Mouse (Mus musculus) heart, embryonic 11.5 days (tissue): ENCODE data around the gene Kcnip1. TPM values are rescaled to one million over a fixed set of nuclear protein-coding genes. Genes with fewer than 3 reads are reported as not detected.

Source experiments
- ATAC-seq: fragments of 200-750 bp; cut with Nextera tagmentation; replicated peaks from 2 replicates; pipeline ENCODE4 v1.8.0; 2017; ENCODE audit warnings: moderate library complexity; ENCODE audit not compliant: insufficient number of reproducible peaks, low FRiP score, low TSS enrichment
- H3K27ac ChIP-seq: fragments of 300-500 bp; sonication (generic); 2 replicates; pipeline ENCODE4 v1.5.1; 2014; ENCODE audit warnings: mild to moderate bottlenecking, low read depth, low read length
- H3K27me3 ChIP-seq: fragments of 300-500 bp; sonication (generic); 2 replicates; pipeline ENCODE4 v1.6.1; 2014; ENCODE audit warnings: mild to moderate bottlenecking, low read length, mixed read lengths; ENCODE audit not compliant: control insufficient read depth, insufficient read depth
- H3K36me3 ChIP-seq: fragments of 300-500 bp; sonication (generic); 2 replicates; pipeline ENCODE4 v1.6.1; 2014; ENCODE audit warnings: mild to moderate bottlenecking, low read length, moderate library complexity, mixed read lengths; ENCODE audit not compliant: control insufficient read depth, insufficient read depth
- H3K4me1 ChIP-seq: fragments of 300-500 bp; sonication (generic); 2 replicates; pipeline ENCODE4 v1.6.1; 2014; ENCODE audit warnings: low read length; ENCODE audit not compliant: control insufficient read depth, insufficient read depth
- H3K4me2 ChIP-seq: fragments of 300-500 bp; sonication (generic); 2 replicates; pipeline ENCODE4 v1.6.1; 2014; ENCODE audit warnings: mild to moderate bottlenecking, moderate library complexity
- H3K4me3 ChIP-seq: fragments of 300-500 bp; sonication (generic); 2 replicates; pipeline ENCODE4 v1.5.1; 2014; ENCODE audit warnings: low read depth, low read length
- H3K9ac ChIP-seq: fragments of 300-500 bp; sonication (generic); 2 replicates; pipeline ENCODE4 v1.6.1; 2014; ENCODE audit warnings: mild to moderate bottlenecking, low read depth, low read length, moderate library complexity
- H3K9me3 ChIP-seq: fragments of 300-500 bp; sonication (generic); replicated peaks from 2 replicates; pipeline ENCODE4 v1.6.1; 2016; ENCODE audit warnings: low read length; ENCODE audit not compliant: control insufficient read depth
- WGBS: fragments of 180-500 bp; shearing (Covaris S2); extraction: QIAGEN DNeasy Blood & Tissue Kit; methylation state at CpG from one replicate; pipeline ENCODE4 v1.1.7; 2014; ENCODE audit not compliant: insufficient replicate concordance; 5-methylcytosine and 5-hydroxymethylcytosine counted together
- polyA plus RNA-seq: library from polyadenylated mRNA; unstranded; fragments of >200 nt; fragmentation: Nextera tagmentation; extraction: Ambion mirVana; gene quantifications from 2 replicates; pipeline ENCODE4 v1.2.1, GENCODE M21; 2014

The Kcnip1 gene
- polyA plus RNA-seq, 1 experiment from 2014 or later = 0.44 TPM

DNA sequence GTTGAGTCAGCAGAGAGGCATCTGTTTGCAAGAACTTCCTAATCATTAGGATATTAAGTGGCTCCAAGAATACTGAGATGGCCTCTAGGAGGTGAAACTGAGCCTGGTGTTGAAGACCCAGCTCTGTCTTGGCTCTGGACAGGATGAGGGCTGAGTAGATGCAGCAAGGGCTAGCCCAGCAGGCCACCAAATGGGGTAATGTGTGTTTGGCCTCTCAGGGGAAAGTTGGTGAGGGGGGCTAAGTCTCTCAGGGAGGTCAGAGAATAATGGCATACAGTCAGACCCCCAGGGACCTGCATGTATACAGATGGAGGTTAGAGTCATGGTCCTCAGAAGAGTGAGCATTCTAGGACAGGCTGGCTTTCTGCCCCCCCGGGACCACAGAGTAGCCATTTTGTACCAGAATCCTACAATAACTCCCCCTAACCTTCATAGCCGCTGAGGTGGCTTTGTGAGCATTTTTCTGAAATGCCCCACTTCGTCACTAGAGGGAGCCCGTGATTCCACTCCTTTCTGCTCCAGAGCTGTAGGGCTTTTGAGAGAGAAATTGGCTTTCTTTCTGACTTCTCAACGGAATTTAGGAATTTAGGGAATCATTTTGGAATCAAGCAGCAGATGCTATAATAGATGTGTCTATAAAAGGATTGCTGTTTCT is 9.1 kb upstream of the Kcnip1 start:
- Histone ChIP-seq H3K9ac (no peak overlapping the region), H3K4me2 (no peak overlapping the region), H3K9me3 (no peaks in the 10 kb centered on the region), H3K27ac (no peak overlapping the region), H3K4me3 (no peak overlapping the region), H3K36me3 (no peaks in the 10 kb centered on the region), H3K27me3 (no peaks in the 10 kb centered on the region), H3K4me1 (no peaks in the 10 kb centered on the region)
- 8% methylated on average over 5 of the region's 5 CpGs for WGBS
- ATAC-seq = no peak

DNA sequence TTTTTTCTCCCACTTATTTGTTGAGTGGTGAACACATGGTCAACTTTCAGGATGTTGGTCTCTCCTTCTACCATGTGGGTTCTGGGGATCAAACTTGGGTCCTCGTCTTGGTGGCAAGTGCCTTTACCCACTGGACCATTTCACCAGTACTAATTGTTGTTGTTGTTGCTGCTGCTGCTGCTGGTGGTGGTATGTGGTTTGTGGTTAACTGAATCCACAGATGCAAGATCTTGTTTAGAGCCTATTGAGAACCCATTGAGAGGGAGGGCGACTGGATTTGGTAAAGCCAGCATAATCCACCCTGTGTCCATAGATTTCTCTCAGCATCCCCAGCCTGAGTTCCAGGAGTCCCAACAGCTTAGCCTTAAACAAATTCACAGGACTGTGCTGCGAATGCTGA is 7.5 kb upstream of the Kcnip1 start:
- H3K9ac ChIP-seq = no peak overlapping the region
- no peak for ATAC-seq
- no peaks in the 10 kb centered on the region for H3K9me3 ChIP-seq
- H3K4me3 ChIP-seq = no peak overlapping the region
- H3K36me3 ChIP-seq = no peaks in the 10 kb centered on the region
- 75% methylated on average over 3 of the region's 3 CpGs for WGBS
- H3K27ac ChIP-seq = no peak overlapping the region
- no peak overlapping the region for H3K4me2 ChIP-seq
- no peaks in the 10 kb centered on the region for H3K4me1 ChIP-seq
- no peaks in the 10 kb centered on the region for H3K27me3 ChIP-seq

DNA sequence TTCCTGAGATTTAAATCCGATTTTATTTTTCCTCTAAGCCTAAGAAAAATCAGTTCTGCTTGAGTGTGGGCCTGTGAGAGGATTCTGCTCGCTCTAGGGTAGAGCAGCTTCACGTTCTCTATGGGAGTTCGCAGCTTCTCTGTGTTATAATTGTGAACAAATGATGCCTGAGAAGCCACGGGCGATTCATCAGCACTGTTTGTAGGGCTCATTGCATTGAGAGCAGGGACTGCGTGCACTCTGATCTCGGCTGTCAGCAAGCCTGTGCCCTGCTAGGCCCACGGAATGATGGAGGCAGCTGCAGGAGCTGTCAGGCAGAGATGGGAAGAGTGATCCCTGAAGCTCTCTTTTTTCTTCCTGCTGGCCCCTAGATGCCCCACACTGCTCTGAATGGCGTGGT is 5.3 kb upstream of the Kcnip1 start:
- no peak for ATAC-seq
- WGBS = 53% methylated on average over 10 of the region's 10 CpGs

DNA sequence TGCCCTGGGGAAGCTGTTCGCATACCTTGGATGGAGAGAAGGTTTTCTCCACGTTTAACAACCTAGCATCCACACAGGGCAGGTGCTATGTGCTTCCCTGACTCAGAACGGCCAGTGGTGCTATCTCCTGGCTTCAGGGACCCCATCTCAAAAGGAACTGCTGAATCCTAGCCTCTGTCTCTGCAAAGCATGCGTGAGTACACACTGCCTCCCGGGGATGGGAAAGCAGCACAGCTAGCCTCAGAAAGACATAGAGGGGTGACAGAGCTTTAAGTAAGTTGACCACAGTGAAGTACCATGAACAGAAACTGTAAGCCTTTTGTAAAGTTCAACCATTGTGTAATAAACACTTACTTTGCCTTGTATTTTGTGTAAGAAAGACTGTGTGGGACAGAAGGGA is 544 bp upstream of the Kcnip1 start:
- Histone ChIP-seq H3K4me1 (no peaks in the 10 kb centered on the region), H3K27ac (no peak overlapping the region), H3K4me3 (no peak overlapping the region), H3K36me3 (no peaks in the 10 kb centered on the region), H3K9me3 (no peaks in the 10 kb centered on the region), H3K27me3 (peaks cover 14% of the 10 kb centered on the region; the same call in 1 of the 2 replicates), H3K9ac (no peak overlapping the region), H3K4me2 (no peak overlapping the region)
- 49% methylated on average over 5 of the region's 5 CpGs for WGBS
- no peak for ATAC-seq

More for the DNA sequence above, 5.3 kb upstream of the Kcnip1 start:
- Histone ChIP-seq H3K4me2 (no peak overlapping the region), H3K4me3 (no peak overlapping the region), H3K4me1 (no peaks in the 10 kb centered on the region), H3K27ac (no peak overlapping the region), H3K36me3 (no peaks in the 10 kb centered on the region), H3K27me3 (peaks cover 11% of the 10 kb centered on the region; the same call in 1 of the 2 replicates), H3K9me3 (no peaks in the 10 kb centered on the region), H3K9ac (no peak overlapping the region)

DNA sequence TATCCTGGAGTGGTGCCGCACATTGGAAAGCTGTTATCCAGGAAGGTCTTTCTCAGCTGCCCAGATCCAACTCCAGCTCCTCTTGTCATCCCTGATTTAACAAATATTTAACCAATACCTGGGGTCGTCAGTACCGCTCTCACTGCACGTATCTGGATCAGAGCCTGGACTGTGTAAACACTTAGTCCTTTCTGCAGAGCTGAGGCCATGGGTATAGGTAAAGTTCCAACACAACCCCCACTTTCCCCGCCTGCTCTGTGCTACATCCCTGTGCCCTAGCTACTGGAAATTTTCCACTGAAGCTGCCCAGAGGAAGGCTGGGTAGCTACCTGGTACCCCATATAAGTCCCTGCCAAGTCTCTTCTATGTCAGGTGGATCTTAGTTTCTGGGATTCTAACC is 3.0 kb downstream of the Kcnip1 start:
- no peaks in the 10 kb centered on the region for H3K4me1 ChIP-seq
- no peak overlapping the region for H3K4me2 ChIP-seq
- peaks cover 14% of the 10 kb centered on the region; the same call in 1 of the 2 replicates for H3K27me3 ChIP-seq
- no peaks in the 10 kb centered on the region for H3K9me3 ChIP-seq
- no peak overlapping the region for H3K27ac ChIP-seq
- H3K9ac ChIP-seq = no peak overlapping the region
- 77% methylated on average over 5 of the region's 5 CpGs for WGBS
- no peak for ATAC-seq
- no peak overlapping the region for H3K4me3 ChIP-seq
- no peaks in the 10 kb centered on the region for H3K36me3 ChIP-seq

DNA sequence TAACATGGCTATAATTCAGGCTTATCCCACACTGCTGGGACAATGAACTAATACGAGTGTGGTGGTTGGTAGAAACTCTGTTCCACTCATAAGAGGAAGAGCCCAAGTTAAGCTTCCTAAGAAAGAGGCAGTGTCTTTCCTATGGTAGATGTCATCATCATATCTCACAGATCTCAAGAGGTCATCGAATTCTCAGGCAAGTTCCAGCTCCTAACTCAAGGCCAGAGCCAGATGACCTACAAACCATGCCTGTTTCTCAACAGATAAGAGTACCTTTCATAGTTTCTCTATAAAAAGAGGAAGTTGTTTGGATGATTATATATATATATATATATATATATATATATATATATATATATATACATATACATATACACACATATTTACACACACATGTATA is 6.4 kb downstream of the Kcnip1 start:
- Histone ChIP-seq H3K4me2 (no peak overlapping the region), H3K27ac (no peak overlapping the region), H3K9me3 (no peaks in the 10 kb centered on the region), H3K4me3 (no peak overlapping the region), H3K4me1 (no peaks in the 10 kb centered on the region), H3K27me3 (no peaks in the 10 kb centered on the region), H3K36me3 (no peaks in the 10 kb centered on the region), H3K9ac (no peak overlapping the region)
- ATAC-seq = no peak
- WGBS = 76% methylated on average over 2 of the region's 2 CpGs

DNA sequence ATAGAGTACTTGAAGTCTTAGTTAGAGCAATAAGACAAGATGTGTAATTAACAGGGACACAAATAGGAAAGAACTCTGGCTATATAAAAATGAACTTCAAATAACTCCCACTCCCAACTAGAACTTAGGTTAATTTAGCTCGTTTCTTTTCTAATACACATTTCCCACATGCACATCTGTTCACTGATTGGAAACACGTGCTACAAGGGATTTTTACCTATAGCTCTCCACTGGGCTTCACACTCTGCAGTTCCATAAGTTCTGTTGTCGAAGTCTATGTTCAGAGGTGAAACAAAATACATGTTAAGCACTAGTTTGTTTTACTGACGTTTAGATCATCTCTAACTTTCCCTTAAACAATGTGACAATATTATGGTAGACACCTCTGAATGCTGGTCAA is 12.8 kb downstream of the Kcnip1 start:
- H3K4me2 ChIP-seq = no peak overlapping the region
- no peak overlapping the region for H3K27ac ChIP-seq
- no peaks in the 10 kb centered on the region for H3K27me3 ChIP-seq
- H3K9ac ChIP-seq = no peak overlapping the region
- no peaks in the 10 kb centered on the region for H3K36me3 ChIP-seq
- no peak for ATAC-seq
- H3K4me3 ChIP-seq = no peak overlapping the region
- no peaks in the 10 kb centered on the region for H3K9me3 ChIP-seq
- 68% methylated on average over 4 of the region's 4 CpGs for WGBS
- H3K4me1 ChIP-seq = no peaks in the 10 kb centered on the region

DNA sequence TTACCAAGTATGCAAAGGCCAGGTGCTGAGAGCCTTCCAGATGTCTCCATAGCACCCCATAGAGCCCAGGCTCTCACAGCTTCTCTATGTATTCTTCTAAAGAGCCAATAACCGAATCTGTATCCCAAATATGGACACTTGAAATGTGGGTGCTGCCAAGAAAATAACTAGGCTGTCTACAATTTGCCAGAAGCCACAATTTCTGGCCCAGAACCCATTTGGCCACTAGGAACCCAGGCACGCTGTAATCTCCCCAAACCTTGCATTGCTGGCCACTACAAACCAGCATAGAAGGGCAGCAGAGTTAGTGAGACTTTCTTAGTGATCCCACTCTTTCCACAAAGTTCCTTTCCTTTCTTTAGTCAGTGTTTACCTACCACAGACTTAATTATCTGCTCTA is 17.8 kb downstream of the Kcnip1 start:
- H3K27ac ChIP-seq = no peak overlapping the region
- no peaks in the 10 kb centered on the region for H3K9me3 ChIP-seq
- H3K36me3 ChIP-seq = no peaks in the 10 kb centered on the region
- 78% methylated on average over 2 of the region's 2 CpGs for WGBS
- ATAC-seq = no peak
- no peaks in the 10 kb centered on the region for H3K4me1 ChIP-seq
- H3K4me3 ChIP-seq = no peak overlapping the region
- no peak overlapping the region for H3K9ac ChIP-seq
- no peaks in the 10 kb centered on the region for H3K27me3 ChIP-seq
- no peak overlapping the region for H3K4me2 ChIP-seq

DNA sequence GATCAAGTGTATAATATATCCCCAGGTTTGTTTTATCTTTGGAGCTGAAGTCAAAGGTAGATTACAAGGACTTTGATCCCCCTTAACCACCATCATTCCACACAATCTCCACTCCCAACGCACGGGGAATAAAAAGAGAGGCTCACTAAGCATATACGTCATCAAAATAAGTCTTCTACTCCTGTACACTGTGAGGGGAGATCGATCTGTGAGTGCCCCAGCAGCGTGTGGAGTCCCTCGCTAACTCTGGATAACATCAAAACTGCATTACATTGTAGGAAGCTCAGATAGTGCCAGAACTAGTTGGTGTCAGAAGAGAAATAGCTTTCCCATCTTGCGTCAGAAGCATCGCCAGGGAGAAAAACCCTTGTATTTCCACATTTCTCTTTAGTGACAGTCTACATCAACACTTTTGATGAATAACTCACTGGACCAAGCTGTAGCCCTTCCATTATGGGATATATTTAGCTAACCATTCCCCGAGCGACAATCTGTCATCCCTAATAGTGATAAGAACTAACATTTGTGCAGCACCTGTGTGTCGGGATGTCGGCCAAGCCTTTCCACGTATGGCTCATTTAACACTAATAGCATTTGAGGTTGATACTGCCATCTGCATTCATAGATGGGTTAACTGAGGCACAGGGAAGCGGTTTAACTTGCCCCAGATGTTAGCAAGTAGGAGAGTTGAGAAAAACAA is 18.5 kb downstream of the Kcnip1 start:
- Histone ChIP-seq H3K4me3 (no peak overlapping the region), H3K9ac (no peak overlapping the region), H3K9me3 (no peaks in the 10 kb centered on the region), H3K27me3 (no peaks in the 10 kb centered on the region), H3K4me2 (no peak overlapping the region), H3K4me1 (no peaks in the 10 kb centered on the region), H3K27ac (no peak overlapping the region), H3K36me3 (no peaks in the 10 kb centered on the region)
- 63% methylated on average over 14 of the region's 14 CpGs for WGBS
- ATAC-seq = no peak
